Mouse (Mus musculus): ENCODE data around the gene Pcdh19.
A peak's percentile ranks its signal among the peaks of the same experiment; 100 is the strongest.

The Pcdh19 gene

DNA sequence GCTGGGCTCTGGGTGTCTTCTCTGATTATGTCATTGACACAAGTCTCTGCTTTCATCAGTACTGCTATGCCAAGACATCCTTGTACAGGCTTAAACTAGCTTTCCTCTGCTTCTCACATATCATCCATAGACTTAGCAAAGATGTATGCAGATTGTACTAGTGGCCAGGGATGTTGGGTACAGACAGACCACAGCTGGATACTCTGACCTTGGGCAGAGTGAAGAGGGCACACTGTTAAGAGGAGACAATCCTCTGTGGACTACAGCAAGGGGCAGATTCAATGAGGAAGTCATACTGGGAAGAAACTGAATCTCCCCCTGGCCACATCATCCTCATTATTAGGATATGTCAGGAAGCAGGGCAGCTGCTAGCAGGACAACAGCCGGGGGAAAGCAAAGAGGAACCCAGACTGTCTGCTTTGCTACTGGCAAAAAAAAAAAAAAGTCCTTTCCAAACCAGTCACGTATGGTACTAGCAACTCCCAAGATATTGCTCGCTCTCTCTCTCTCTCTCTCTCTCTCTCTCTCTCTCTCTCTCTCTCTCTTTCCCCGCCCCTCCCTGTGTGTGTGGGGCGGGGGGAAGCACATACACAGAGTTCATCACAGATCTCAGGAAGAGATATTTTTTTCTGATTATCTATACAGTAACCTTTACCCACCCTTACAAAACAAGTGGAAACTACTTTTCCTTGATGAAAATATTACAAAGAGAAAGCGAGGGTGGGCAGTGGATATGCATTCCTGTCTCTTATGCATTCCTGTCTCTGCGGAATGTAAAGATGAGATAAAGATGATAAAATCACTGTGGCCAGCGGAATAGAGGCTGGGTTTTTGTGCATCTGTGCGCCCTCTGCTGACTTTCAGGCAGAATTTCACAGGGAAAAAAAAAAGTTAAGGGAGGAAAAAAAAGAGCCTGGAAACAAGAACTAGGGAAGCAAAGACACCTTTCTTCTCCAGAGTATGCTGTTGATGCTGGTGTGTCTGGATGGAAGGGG is 31.2 kb downstream of the Pcdh19 start:
- DNase-seq (ENCODE audit: low read depth, low spot score) = peak; percentile 2

DNA sequence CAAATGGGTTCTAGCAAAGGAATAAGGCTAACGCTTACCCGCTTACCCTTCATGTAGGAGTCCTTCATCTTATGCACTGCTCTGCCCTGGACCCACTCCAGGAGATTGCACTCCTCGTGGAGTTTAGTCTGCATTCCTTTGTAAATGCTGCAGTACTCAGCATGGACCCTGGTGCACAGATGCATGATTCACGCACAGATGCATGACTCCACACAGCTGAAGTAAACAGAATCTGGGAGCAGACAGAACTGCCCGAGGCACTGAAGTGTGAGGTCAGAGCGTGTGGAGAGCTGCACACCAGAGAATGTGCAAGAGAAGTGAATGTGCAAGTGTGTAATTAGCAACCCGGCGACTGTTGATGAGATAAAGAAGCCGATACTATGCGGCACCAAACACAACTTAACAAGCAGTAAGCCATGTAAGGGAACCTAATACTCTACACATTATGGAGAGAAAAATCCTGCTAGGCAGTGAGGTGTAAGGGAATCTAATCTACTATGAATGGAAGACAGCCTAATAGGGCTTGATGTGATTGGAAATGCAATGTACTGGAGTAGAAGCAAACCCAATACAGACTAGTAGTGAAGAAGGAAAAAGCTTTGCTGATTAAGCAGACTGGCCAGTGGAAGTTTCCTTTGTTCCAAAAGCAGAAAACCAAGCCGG is 32.8 kb downstream of the Pcdh19 start:
- no peak for DNase-seq (ENCODE audit: low read depth, low spot score)

GRCm38 (mm10) chrX:133655196-133655595 is 33.6 kb downstream of the Pcdh19 start:
- DNase-seq (ENCODE audit: low read depth, low spot score) = no peak

- no peak for DNase-seq (ENCODE audit: low read depth, low spot score)
Observed at GRCm38 (mm10) chrX:133653071-133653470, 35.7 kb downstream of the Pcdh19 start.

DNA sequence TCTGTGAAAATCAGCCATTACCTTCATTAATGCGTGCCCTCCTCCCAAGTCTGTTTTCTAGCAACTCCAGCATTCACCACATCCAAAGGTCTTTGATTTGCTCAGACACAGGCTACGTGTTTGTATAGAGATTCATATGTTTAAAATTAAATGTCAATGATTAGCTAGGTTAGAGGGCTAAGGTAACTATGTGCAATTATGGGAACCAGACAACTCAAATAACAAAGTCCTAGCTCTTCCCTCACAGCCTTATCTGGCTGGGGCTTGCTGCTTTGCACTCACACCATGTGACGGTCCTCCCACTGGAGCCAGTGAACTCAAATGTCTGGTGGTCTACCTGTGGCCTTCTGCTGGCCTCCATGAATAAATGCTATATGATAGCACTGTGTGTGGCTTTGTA is 38.4 kb downstream of the Pcdh19 start:
- DNase-seq (ENCODE audit: low read depth, low spot score) = no peak

DNA sequence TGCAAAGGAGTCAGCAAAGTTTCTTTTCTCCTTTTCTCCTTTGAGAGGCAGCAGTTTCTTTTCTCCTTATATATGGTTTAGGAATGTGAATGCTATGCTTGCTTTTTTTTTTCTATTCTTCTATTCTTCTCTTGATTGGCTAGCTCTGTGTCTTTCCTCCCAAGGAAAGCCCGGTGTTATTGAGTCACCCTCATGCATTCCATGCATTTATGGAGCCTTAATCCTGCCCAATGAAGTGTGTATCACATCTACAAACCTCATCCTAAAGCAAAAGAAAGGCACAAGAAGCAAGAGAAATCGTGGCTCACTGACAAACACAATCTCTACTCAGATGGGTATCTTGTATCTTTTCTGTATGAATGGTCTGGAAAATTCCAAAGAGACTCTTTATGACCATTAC is 41.0 kb downstream of the Pcdh19 start:
- no peak for DNase-seq (ENCODE audit: low read depth, low spot score)

DNA sequence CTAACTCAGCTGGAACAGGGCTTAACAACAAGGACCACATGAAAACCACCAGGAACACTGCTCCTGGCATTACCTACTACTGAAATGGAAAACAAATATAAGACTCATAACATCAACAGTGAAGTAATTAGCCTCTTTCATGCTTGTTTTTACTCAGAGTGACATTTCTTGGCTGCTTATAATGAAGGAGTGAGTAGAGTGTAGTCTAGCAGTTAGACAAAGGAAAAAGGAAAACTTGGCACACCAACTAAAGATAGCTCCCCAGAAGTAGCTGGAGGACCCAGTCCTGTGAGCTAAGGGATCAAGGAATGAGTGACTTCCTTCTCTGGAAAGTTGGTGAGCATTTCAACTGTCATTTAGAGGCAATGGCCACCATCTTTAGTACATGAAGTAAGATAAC is 49.3 kb downstream of the Pcdh19 start:
- no peak for DNase-seq (ENCODE audit: low read depth, low spot score)

- DNase-seq (ENCODE audit: low read depth, low spot score) = no peak
Observed at GRCm38 (mm10) chrX:133629538-133629937, 59.2 kb downstream of the Pcdh19 start.

- no peak for DNase-seq (ENCODE audit: low read depth, low spot score)
Observed at GRCm38 (mm10) chrX:133618222-133618621, 70.6 kb downstream of the Pcdh19 start.

GRCm38 (mm10) chrX:133605828-133606227 is 83.0 kb downstream of the Pcdh19 start:
- DNase-seq (ENCODE audit: low read depth, low spot score) = no peak

- DNase-seq (ENCODE audit: low read depth, low spot score) = no peak
Observed at GRCm38 (mm10) chrX:133604272-133604671, 84.5 kb downstream of the Pcdh19 start.

GRCm38 (mm10) chrX:133602068-133602467 is 86.7 kb downstream of the Pcdh19 start:
- DNase-seq (ENCODE audit: low read depth, low spot score) = no peak

DNA sequence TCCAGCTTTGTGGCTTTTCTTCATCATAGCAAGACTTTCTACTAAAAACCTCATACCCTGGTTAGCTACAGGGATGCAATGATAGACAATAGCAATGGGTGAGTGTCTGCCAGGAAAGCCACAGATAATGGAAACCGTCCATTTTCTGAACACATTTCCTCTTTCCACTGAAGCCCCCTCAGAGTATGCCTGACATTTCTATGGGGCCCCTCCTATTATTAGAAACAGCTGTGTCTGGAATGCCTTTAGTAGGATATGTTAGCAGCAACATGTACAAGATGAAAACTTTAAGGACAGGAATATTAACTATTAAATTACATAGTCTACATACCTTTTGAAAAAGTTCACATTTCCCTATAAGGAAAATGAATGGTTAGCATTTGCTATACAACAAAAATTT is 87.1 kb downstream of the Pcdh19 start:
- no peak for DNase-seq (ENCODE audit: low read depth, low spot score)

DNA sequence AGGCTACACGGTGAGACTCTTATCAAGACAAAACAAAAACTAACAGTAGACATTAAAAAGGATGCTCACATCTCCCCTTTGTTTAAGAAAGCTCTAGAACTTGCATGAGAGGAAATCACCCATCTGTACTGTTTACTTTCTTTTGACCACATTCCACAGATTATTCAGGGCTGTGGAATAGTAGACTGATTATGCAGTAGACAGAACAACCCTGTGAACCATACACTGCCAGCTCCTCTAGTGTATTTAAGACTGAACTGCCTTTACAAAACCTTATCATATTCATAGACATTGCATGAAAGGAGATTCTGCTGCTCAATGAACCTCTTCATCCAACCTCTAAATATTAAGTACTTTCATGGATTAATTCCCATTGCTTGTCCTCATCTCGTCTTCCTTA is 87.6 kb downstream of the Pcdh19 start:
- no peak for DNase-seq (ENCODE audit: low read depth, low spot score)

- no peak for DNase-seq (ENCODE audit: low read depth, low spot score)
Observed at GRCm38 (mm10) chrX:133575601-133576382, 113.0 kb downstream of the Pcdh19 start.

- DNase-seq (ENCODE audit: low read depth, low spot score) = no peak
Observed at GRCm38 (mm10) chrX:133565355-133565754, 123.4 kb downstream of the Pcdh19 start.

Measured in R1 (cell line).